Mouse (Mus musculus) T-cell, adult 2 months (primary cell): ENCODE measurements at regions not wholly inside any gene's neighbourhood (a gene's known extent, or its start where the extent isn't known, plus 50 kb on each side); places are given as distances from the start of the nearest gene placed in this dataset.
"Not testable (repeated sequence)": the region's sequence is repeated elsewhere in the genome, so short reads cannot be mapped to it uniquely, and the experiment has no call there.

ENCODE experiments used
- DNase-seq: peaks from one replicate; pipeline ENCODE4 v3.0.0; 2022; ENCODE audit warnings: low spot score

DNA sequence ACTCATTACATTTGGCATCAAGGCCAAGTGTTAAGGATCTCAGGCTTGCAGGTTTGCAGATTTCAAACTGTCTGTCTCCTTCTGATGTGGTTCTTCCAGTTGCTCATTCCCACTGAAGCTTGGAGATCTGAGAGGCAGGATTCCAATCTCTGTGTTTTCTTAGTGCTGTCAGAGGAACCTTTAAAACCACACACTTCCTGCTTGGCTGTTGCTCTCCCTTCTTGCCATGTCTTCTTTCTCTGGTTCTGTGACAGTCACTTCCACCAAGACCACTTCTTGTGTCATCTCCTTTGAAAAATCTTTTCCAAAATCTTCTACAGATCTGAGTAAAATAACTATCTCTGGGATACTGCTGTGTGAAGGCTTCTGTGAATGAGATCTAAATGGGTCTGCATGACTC lies 117.3 kb downstream of the Gm5426 start:
- peak; percentile 30 for DNase-seq

GRCm38 (mm10) chr10:96254250-96254862 lies 118.0 kb downstream of the Gm5426 start:
- no peak for DNase-seq

DNA sequence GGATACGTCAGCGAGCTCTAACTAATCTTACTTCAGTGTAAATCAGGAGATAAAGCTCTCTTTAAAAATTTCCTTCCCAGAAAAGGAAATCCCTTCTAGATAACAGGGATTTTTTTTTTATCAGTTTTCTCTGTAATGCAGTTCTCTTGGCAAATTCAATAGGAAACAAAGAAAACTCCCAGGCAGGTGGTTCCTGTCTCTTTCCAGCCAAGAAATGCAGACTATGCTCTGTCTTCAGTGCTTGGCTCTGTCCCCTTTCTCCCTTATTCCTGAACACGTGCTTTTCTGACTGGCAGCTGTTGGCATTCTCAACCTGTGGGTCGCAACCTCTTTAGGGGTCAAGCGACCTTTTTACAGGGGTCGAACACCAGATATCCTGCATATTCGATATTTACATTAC lies 121.5 kb downstream of the Gm5426 start:
- DNase-seq = no peak

DNA sequence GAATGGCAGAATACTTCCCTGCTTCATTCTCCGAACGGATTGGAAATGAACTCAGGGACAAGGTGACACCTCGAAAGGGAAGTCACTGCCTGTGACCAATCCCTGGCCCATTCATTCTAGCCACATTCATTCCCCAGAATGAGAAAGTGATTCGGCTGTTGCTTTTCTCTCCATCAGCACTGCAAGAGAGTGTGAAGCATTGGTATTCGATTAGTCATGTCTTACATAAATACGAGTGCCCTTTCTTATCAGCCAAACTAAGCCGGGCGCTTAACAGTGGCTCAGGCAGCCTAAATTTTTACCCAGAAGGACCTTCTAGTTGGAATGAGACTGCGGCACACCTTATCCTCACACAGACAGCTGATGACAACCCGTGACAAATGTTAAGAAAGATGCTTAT lies 122.8 kb downstream of the Gm5426 start:
- DNase-seq = no peak

- no peak for DNase-seq
Measured at GRCm38 (mm10) chr10:96259648-96260047, 123.2 kb downstream of the Gm5426 start.

DNA sequence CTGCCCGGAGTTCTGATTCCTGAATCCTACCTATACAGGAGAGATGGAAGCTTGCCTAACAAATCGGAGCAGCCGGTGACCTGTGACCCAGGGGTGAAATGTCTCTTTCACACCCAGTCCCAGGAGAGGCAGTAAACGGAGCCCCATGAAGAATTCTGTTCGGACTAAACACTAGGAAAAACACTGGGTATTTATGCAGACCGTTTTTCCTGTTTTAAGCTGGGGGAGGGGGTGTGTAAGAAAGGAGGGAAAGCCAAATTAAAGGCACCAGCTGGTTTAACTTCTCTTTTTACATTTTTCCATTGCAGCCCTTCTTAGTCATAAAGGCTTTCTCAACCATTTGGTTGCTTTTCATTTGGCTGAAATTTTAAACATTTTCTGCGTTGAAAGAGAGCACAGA lies 127.1 kb downstream of the Gm5426 start:
- no peak for DNase-seq

DNA sequence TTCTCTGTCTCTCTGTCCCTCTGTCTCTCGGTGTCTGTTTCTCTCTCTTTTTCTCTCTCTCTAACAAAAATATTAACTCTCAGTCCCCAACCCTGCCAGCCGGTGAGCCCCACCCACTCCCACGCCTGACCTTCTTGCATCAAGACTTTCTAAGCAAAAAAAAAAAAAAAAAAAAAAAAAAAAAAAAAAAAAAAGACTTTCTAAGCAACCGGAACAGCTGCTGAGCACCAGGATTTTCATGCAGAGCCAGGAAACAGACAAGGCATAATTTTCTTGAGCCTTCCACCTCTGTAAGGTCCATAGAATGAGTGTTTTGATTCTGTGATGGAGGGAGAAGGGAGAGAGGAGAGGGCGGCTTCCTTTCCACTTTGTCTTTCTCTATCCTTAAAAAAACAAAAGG lies 128.0 kb downstream of the Gm5426 start:
- DNase-seq = peak; percentile 1

GRCm38 (mm10) chr10:96264866-96265265 lies 128.5 kb downstream of the Gm5426 start:
- no peak for DNase-seq

DNA sequence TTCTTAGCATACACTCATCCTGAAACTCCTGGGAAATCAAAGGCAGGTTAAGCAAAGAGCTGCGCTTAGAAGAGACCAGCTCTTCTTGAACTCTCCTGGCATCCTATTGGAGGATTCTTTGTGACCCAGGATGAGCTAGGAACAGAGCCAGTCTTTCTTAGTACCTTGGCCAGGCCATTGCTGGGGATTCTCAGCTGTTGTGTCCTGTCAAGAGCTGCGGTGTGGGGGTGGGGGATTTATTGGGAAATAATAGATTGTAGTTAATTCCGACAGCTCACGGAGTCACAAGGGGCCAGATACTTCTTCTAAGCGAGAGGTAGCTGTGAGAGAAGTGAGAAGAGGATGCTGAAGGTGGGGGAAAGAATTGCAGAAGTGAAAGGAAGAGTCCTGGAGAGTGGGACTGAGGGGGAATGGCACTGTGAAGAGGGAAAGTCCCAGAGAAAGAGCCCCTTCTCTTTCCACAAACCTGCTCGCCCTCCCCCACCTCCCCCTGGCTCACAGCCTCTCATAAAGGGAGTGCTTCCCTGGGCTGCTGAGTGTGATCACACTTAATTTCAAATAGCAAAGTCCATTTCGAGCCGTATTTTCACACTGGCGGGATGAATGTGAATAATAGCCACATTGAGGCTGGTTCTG lies 129.8 kb downstream of the Gm5426 start:
- DNase-seq = no peak

GRCm38 (mm10) chr10:96267603-96268002 lies 131.2 kb downstream of the Gm5426 start:
- DNase-seq = no peak

- peak; percentile 63 for DNase-seq
Measured at GRCm38 (mm10) chr10:96273607-96274365, 137.4 kb downstream of the Gm5426 start.

DNA sequence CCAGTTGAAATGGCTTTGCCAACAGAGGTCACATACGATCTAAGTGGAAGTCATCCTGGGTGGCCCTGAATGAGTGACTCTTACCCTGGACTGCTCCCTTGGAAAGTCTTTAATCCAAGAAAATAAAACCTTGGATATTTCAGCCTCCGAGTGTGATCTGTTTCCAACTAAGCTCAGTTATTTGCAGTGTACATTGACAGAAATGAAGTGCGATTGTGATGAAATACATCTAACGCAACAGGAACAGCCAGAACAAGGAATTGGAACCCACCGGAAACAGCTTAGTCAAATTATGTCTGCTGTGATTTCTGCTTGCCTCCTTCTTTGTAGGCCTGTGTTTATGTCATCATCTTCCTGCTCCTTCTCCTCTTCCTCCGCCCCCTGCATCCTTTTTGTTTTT lies 143.7 kb downstream of the Gm5426 start:
- DNase-seq = no peak

GRCm38 (mm10) chr10:96285407-96286093 lies 149.1 kb downstream of the Gm5426 start:
- DNase-seq = no peak

- no peak for DNase-seq
Measured at GRCm38 (mm10) chr10:96286094-96286485, 149.7 kb downstream of the Gm5426 start.

GRCm38 (mm10) chr10:96289005-96289404 lies 152.6 kb downstream of the Gm5426 start:
- DNase-seq = not testable (repeated sequence)

- DNase-seq = no peak
Measured at GRCm38 (mm10) chr10:96293622-96294021, 157.2 kb downstream of the Gm5426 start.

GRCm38 (mm10) chr10:96294666-96295065 lies 158.3 kb downstream of the Gm5426 start:
- DNase-seq = no peak

DNA sequence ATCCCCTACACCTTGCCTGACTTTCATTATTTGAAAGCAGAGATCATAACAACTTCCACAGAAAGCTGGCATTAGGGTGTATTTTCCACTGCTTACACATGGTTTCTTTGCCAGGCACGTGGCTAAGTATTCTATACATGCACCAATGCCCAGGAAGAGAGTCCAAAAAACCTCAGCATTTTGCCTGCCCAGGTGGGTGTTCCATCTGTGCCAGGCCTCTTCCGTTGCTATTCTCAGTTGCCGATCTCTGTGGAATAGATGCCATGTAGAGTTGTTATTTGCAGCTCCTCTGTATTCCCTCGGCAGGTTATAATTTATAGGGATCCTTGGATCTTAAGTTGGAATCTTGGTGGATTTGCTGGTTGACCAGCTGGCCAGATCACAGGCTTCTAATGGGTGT lies 161.3 kb downstream of the Gm5426 start:
- no peak for DNase-seq

GRCm38 (mm10) chr10:96298566-96298965 lies 162.2 kb downstream of the Gm5426 start:
- DNase-seq = no peak

- no peak for DNase-seq
Measured at GRCm38 (mm10) chr10:96305701-96306100, 169.3 kb downstream of the Gm5426 start.

GRCm38 (mm10) chr10:96308713-96309445 lies 172.5 kb downstream of the Gm5426 start:
- DNase-seq = no peak

- no peak for DNase-seq
Measured at GRCm38 (mm10) chr10:96309766-96310165, 173.4 kb downstream of the Gm5426 start.
